Mouse (Mus musculus): ENCODE measurements around the gene Kif2c. TPM values are rescaled to one million over a fixed set of nuclear protein-coding genes. Genes with fewer than 3 reads are reported as not detected.

The Kif2c gene
- polyA plus RNA-seq, 1 experiment from 2014 or later, result 6.4 TPM

DNA sequence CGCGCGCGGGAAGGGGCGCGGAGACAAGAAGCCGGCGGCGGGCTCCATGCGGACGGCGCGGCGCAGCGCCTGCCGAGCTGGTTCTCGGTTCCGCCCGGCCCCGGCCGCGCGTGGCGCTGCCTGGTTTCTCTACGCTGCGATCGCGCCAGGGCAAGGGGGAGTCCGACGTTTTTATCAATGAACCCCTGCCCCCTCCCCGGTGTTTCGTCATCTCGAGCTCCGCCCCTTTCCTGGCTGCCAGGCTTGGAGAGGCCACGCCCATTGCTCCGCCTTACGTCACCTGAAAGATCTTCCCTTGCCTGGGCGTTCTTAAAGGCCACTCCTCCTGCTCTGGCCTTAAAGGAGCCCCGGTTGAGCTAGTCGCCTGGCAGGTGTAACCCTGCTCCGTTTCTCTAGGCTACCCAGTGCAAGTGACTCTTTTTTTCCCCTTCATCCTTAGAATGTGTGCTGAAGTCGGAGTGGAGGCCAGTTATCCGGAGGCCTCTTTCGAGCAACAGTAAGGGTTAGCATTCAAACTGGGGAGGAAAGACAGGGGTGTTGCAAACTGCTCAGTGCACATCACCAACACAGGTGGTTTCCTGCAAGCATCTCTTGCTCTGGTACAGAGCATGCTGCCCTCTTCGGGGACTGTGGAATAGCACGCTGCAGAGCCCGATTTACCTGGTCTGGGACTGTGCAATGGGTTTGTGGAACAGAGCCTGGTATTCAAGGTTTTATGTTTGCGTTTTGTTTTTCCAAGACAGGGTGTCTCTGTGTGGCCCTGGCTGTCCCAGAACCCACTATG lies 48.4 kb downstream of the Kif2c start, which contains the start of gene Plk3:
Gene Plk3, minus strand, starts transcription at position 147 of the 784 bp plus-strand sequence.
- Histone ChIP-seq H3K4me3 (ENCODE audit: low read depth, low read length) (peak within 1 kb of the TSS; percentile 88), H3K9ac (ENCODE audit: low read depth, low read length) (peak within 1 kb of the TSS; percentile 94), H3K4me2 (ENCODE audit: low read length) (peak within 1 kb of the TSS; percentile 73), H3K4me1 (ENCODE audit: control insufficient read depth, insufficient read depth, low read length) (peaks cover 18% of the 10 kb centered on the region; the same call in 1 of the 2 replicates), H3K27ac (ENCODE audit: low read length) (peak within 1 kb of the TSS; percentile 82), H3K9me3 (replicated peaks; ENCODE audit: control insufficient read depth, low read length, poor library complexity, severe bottlenecking) (no peaks in the 10 kb centered on the region), H3K27me3 (ENCODE audit: control insufficient read depth, insufficient read depth, low read depth, low read length) (no peaks in the 10 kb centered on the region), H3K36me3 (ENCODE audit: control insufficient read depth, insufficient read depth, low read length) (peaks cover under 1% of the 10 kb centered on the region; the same call in 1 of the 2 replicates)
- ATAC-seq, result peak; percentile 94
- WGBS, result 2% methylated on average over 23 of the region's 48 CpGs

DNA sequence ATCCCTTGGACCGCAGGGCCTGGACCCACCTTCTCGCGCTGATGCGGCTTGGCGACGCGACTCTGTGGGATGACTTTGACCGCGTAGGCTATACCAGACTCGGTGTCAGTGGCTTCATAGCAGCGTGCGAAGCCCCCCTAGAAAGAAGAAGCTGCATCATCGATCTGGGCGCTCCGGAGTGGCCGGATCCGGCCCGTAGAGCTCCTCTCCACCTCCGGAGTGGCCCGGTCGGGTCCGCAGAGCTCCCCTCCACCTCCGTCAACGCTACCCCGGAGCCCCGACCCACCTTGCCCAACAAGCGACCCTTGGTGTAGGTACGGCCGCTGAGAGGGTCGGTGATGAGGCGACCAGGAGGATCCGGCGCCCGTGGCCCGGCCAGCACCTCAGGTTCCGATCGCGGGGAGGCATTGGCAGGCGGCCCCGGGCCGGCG lies 49.1 kb downstream of the Kif2c start:
- H3K9me3 ChIP-seq (replicated peaks; ENCODE audit: control insufficient read depth, low read length, poor library complexity, severe bottlenecking), result no peaks in the 10 kb centered on the region
- H3K36me3 ChIP-seq (ENCODE audit: control insufficient read depth, insufficient read depth, low read length), result peaks cover 6% of the 10 kb centered on the region
- peak overlapping the region; percentile 82 for H3K27ac ChIP-seq (ENCODE audit: low read length)
- H3K4me1 ChIP-seq (ENCODE audit: control insufficient read depth, insufficient read depth, low read length), result peaks cover 18% of the 10 kb centered on the region; the same call in 1 of the 2 replicates
- H3K27me3 ChIP-seq (ENCODE audit: control insufficient read depth, insufficient read depth, low read depth, low read length), result no peaks in the 10 kb centered on the region
- H3K9ac ChIP-seq (ENCODE audit: low read depth, low read length), result peak overlapping the region; percentile 94
- ATAC-seq, result peak; percentile 57
- peak overlapping the region; percentile 73 for H3K4me2 ChIP-seq (ENCODE audit: low read length)
- WGBS, result under 1% methylated on average over 42 of the region's 42 CpGs
- H3K4me3 ChIP-seq (ENCODE audit: low read depth, low read length), result peak overlapping the region; percentile 88

DNA sequence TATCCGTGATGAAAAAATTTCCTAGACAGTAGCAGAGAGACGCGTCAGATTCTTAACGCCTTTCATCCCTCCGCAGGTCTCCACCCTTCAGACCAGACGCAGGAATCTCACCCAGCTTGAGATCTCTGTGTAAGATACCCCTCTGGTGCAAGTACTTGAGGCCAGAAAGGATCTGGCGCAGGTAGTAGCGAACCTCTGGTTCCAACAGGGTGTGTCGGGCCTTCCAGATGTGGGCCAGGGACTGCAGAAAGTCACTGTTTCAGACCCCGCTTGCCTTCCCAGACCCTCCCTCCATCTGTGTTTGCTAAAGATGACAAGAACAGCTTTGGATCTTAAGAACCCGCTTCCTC lies 49.7 kb downstream of the Kif2c start:
- ATAC-seq, result no peak
- H3K9ac ChIP-seq (ENCODE audit: low read depth, low read length), result peak overlapping the region; percentile 94
- peak overlapping the region; percentile 88 for H3K4me3 ChIP-seq (ENCODE audit: low read depth, low read length)
- 6% methylated on average over 11 of the region's 11 CpGs for WGBS
- H3K27me3 ChIP-seq (ENCODE audit: control insufficient read depth, insufficient read depth, low read depth, low read length), result no peaks in the 10 kb centered on the region
- no peaks in the 10 kb centered on the region for H3K9me3 ChIP-seq (replicated peaks; ENCODE audit: control insufficient read depth, low read length, poor library complexity, severe bottlenecking)
- peak overlapping the region; percentile 73 for H3K4me2 ChIP-seq (ENCODE audit: low read length)
- H3K36me3 ChIP-seq (ENCODE audit: control insufficient read depth, insufficient read depth, low read length), result peaks cover 11% of the 10 kb centered on the region
- H3K27ac ChIP-seq (ENCODE audit: low read length), result peak overlapping the region; percentile 82
- peaks cover 18% of the 10 kb centered on the region; the same call in 1 of the 2 replicates for H3K4me1 ChIP-seq (ENCODE audit: control insufficient read depth, insufficient read depth, low read length)

DNA sequence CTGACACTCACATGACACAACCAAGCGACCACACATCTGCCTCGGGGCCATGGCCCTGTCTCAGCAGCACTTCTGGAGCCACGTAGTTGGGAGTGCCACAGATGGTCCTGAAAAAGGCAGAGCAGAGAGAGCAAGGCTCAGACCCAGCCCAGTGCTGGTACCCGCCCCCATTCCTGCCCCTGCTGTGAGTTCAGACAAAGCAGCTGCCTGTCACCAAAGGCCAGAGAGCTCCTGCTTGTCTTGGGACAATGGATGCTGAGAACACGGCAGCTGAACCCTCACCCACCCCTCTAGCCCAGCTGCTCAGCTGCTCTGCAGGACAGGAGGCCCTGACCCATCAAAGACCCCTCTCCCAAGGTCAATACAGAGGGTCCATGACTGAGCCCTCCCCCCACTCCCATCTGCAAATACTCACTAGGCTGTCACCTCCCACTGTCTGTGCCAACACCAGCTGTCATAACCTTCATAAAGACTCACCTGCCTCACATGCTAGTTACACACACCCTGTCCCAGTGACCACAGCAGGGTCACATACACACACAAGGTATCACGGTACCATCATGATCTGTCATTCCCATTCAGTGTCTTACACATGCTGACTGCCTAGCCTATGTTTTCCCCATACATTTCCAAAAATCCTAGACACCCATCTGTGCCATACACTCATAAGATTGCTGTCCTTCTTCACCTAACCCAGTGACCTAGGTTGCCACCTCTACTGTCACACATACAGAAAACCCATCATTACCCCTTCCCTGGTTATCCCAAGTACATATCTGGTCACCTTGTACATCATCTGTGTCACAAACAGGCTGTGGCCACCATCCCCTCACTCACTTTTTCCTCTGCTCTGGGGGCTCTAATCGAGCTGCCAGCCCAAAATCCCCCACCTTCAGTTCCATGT lies 50.3 kb downstream of the Kif2c start:
- Histone ChIP-seq H3K9ac (ENCODE audit: low read depth, low read length) (peak overlapping the region; percentile 94), H3K4me3 (ENCODE audit: low read depth, low read length) (peak overlapping the region; percentile 88), H3K27ac (ENCODE audit: low read length) (no peak overlapping the region), H3K4me1 (ENCODE audit: control insufficient read depth, insufficient read depth, low read length) (peaks cover 18% of the 10 kb centered on the region; the same call in 1 of the 2 replicates), H3K27me3 (ENCODE audit: control insufficient read depth, insufficient read depth, low read depth, low read length) (no peaks in the 10 kb centered on the region), H3K36me3 (ENCODE audit: control insufficient read depth, insufficient read depth, low read length) (peaks cover 11% of the 10 kb centered on the region), H3K9me3 (replicated peaks; ENCODE audit: control insufficient read depth, low read length, poor library complexity, severe bottlenecking) (no peaks in the 10 kb centered on the region), H3K4me2 (ENCODE audit: low read length) (peak overlapping the region; percentile 73)
- no peak for ATAC-seq
- WGBS, result 4% methylated on average over 7 of the region's 7 CpGs

DNA sequence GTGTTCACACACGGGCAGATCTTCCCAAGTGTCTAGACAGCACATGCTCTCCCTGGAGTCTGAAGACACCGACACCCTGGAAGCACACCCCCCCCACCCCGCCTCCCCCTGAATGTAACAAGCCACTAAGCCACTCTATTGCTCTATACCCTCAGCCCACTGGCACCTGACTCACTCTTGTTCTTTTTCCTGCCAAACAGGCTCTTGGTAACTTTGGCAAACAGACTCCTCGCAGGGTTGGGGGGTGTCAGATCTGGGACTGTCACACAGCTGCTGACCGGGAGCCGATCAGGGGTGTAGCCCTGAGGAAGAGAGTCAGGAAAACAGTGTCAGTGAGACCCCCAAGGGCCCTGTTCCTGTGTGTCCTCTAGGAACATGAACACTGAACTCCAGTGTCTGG lies 51.2 kb downstream of the Kif2c start:
- H3K4me2 ChIP-seq (ENCODE audit: low read length), result no peak overlapping the region
- H3K4me1 ChIP-seq (ENCODE audit: control insufficient read depth, insufficient read depth, low read length), result peaks cover 18% of the 10 kb centered on the region; the same call in 1 of the 2 replicates
- H3K4me3 ChIP-seq (ENCODE audit: low read depth, low read length), result no peak overlapping the region
- H3K36me3 ChIP-seq (ENCODE audit: control insufficient read depth, insufficient read depth, low read length), result peaks cover 11% of the 10 kb centered on the region
- H3K27me3 ChIP-seq (ENCODE audit: control insufficient read depth, insufficient read depth, low read depth, low read length), result no peaks in the 10 kb centered on the region
- no peak overlapping the region for H3K9ac ChIP-seq (ENCODE audit: low read depth, low read length)
- no peaks in the 10 kb centered on the region for H3K9me3 ChIP-seq (replicated peaks; ENCODE audit: control insufficient read depth, low read length, poor library complexity, severe bottlenecking)
- 52% methylated on average over 6 of the region's 6 CpGs for WGBS
- no peak for ATAC-seq
- no peak overlapping the region for H3K27ac ChIP-seq (ENCODE audit: low read length)

DNA sequence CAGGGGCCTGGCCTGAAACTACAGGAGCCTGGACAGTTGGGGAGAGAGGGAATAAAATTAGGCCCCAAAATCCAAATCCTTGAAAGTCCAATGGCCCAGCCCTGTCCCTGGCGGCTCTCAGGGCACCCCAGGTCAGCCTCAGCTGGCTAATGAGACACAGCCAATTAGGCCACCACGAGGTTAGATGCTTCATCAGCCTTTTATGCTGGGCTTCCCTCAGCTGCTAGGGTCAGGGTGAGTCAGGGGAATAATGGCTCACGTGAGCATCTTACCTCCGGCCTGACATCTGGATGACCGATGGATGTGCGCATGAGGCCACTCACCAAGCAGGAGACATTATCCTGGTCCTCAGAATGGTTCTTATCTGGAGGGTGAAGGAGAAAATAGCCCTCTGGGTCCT lies 51.6 kb downstream of the Kif2c start:
- peaks cover 11% of the 10 kb centered on the region for H3K36me3 ChIP-seq (ENCODE audit: control insufficient read depth, insufficient read depth, low read length)
- WGBS, result 51% methylated on average over 6 of the region's 6 CpGs
- no peak overlapping the region for H3K9ac ChIP-seq (ENCODE audit: low read depth, low read length)
- H3K4me3 ChIP-seq (ENCODE audit: low read depth, low read length), result no peak overlapping the region
- no peak overlapping the region for H3K27ac ChIP-seq (ENCODE audit: low read length)
- no peaks in the 10 kb centered on the region for H3K9me3 ChIP-seq (replicated peaks; ENCODE audit: control insufficient read depth, low read length, poor library complexity, severe bottlenecking)
- no peaks in the 10 kb centered on the region for H3K27me3 ChIP-seq (ENCODE audit: control insufficient read depth, insufficient read depth, low read depth, low read length)
- no peak for ATAC-seq
- H3K4me1 ChIP-seq (ENCODE audit: control insufficient read depth, insufficient read depth, low read length), result peaks cover 19% of the 10 kb centered on the region; the same call in 1 of the 2 replicates
- H3K4me2 ChIP-seq (ENCODE audit: low read length), result no peak overlapping the region

DNA sequence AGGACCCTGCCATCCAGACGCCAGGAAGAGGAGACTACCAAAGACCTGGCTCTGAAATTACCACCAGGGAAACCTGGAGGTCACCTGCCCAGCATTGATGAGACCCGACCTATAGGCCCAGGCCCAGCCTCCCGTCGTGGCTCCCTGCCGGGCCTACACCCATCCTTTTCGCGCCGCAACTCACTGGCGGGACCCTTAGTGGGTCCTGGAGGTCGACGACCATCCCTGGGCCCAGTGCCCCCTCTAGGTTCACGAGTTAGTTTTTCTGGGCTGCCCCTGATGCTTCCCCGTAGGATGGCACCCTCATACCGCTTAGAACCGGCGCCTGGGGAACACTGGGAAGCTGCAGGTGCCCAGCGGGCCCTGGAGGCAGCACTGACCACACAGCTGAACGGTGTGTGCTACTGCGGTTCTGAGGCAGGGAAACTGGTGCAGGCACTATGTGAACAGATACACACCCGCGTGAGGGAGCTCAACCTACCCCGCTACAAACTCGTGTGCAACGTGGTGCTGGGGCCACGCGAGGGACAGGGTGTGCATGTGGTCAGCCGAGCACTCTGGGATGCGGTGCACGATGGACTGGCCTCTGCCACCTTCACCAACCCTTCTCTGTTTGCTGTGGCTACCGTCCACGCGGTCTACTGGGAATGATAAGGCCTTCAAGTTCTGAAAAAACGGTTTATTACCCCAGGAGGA lies 54.3 kb downstream of the Kif2c start:
- WGBS, result 91% methylated on average over 33 of the region's 33 CpGs
- Histone ChIP-seq H3K9me3 (replicated peaks; ENCODE audit: control insufficient read depth, low read length, poor library complexity, severe bottlenecking) (no peaks in the 10 kb centered on the region), H3K27me3 (ENCODE audit: control insufficient read depth, insufficient read depth, low read depth, low read length) (no peaks in the 10 kb centered on the region), H3K4me3 (ENCODE audit: low read depth, low read length) (no peak overlapping the region), H3K36me3 (ENCODE audit: control insufficient read depth, insufficient read depth, low read length) (peaks cover 11% of the 10 kb centered on the region), H3K4me2 (ENCODE audit: low read length) (no peak overlapping the region), H3K27ac (ENCODE audit: low read length) (no peak overlapping the region), H3K4me1 (ENCODE audit: control insufficient read depth, insufficient read depth, low read length) (peaks cover 24% of the 10 kb centered on the region), H3K9ac (ENCODE audit: low read depth, low read length) (no peak overlapping the region)
- ATAC-seq, result no peak

DNA sequence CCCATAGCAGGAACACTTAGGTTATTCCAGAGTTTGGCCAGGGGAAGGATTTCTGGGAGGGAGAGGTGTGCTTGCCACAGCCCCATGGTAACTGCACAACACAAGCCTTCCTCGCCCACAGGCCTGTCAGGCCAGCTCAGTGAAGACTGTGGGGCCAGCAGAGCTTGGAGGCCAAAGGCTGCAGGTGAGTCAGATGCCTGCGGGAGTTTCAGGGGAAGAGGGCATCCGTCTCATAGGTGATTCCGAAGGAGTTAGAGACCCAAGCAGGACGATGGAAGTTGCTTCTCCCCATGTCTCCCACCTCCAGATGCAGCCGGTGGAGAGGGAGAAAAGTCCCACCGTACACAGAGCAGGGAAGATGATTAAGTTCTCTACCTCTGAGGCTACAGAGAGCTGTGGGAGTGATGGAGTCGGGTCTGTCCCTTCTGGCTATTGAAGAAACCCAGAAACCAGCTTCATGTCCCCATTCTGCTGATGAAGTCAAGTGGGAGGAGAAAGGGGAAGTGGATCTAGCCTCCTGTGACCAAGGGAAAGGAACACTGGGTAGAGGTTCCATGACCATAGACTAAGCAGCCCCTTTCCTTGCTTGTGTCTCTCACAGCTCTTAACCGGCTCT lies 55.7 kb downstream of the Kif2c start, which contains the start of gene Tctex1d4:
Gene Tctex1d4, plus strand, starts transcription at position 120 of the 616 bp plus-strand sequence.
- WGBS, result 87% methylated on average over 9 of the region's 9 CpGs
- H3K36me3 ChIP-seq (ENCODE audit: control insufficient read depth, insufficient read depth, low read length), result peaks cover 11% of the 10 kb centered on the region
- H3K4me3 ChIP-seq (ENCODE audit: low read depth, low read length), result no peak within 1 kb of the TSS
- H3K4me2 ChIP-seq (ENCODE audit: low read length), result no peak within 1 kb of the TSS
- H3K9me3 ChIP-seq (replicated peaks; ENCODE audit: control insufficient read depth, low read length, poor library complexity, severe bottlenecking), result no peaks in the 10 kb centered on the region
- peaks cover 13% of the 10 kb centered on the region for H3K4me1 ChIP-seq (ENCODE audit: control insufficient read depth, insufficient read depth, low read length)
- H3K27me3 ChIP-seq (ENCODE audit: control insufficient read depth, insufficient read depth, low read depth, low read length), result no peaks in the 10 kb centered on the region
- no peak for ATAC-seq
- peak within 1 kb of the TSS; percentile 59; the same call in 1 of the 2 replicates for H3K9ac ChIP-seq (ENCODE audit: low read depth, low read length)
- H3K27ac ChIP-seq (ENCODE audit: low read length), result peak within 1 kb of the TSS; percentile 72
